Mouse (Mus musculus) ES-Bruce4 (cell line): ENCODE results near the gene Bhlhe40. TPM values are rescaled to one million over a fixed set of nuclear protein-coding genes. Genes with fewer than 3 reads are reported as not detected.

ENCODE experiments used
- H3K27ac ChIP-seq: 2 replicates; pipeline ENCODE4 v1.5.1; 2012; ENCODE audit warnings: low read length, inconsistent platforms; ENCODE audit not compliant: insufficient read depth
- H3K27me3 ChIP-seq: 2 replicates; pipeline ENCODE4 v1.6.1; 2012; ENCODE audit warnings: mild to moderate bottlenecking, low read length, inconsistent platforms; ENCODE audit not compliant: control insufficient read depth, poor library complexity, insufficient read depth, severe bottlenecking
- H3K36me3 ChIP-seq: 2 replicates; pipeline ENCODE4 v1.6.1; 2012; ENCODE audit warnings: inconsistent platforms, mild to moderate bottlenecking, low read length, moderate library complexity; ENCODE audit not compliant: control insufficient read depth, poor library complexity, insufficient read depth, severe bottlenecking
- H3K4me1 ChIP-seq: one replicate; pipeline ENCODE4 v1.8.1; 2011; ENCODE audit warnings: low read length; ENCODE audit not compliant: control insufficient read depth, insufficient read depth
- H3K4me3 ChIP-seq: 2 replicates; pipeline ENCODE4 v1.5.1; 2011; ENCODE audit warnings: low read depth, mild to moderate bottlenecking, low read length
- H3K9ac ChIP-seq: 2 replicates; pipeline ENCODE4 v1.6.1; 2012; ENCODE audit warnings: low read depth, mild to moderate bottlenecking, inconsistent platforms; ENCODE audit not compliant: poor library complexity, severe bottlenecking
- H3K9me3 ChIP-seq: replicated peaks from 2 replicates; pipeline ENCODE4 v1.6.1; 2012; ENCODE audit warnings: mild to moderate bottlenecking, low read length, inconsistent platforms; ENCODE audit not compliant: control insufficient read depth, poor library complexity, insufficient read depth, severe bottlenecking
- CTCF ChIP-seq: IDR thresholded peaks from one replicate; pipeline ENCODE4 v1.8.1; 2011; ENCODE audit warnings: low read depth, low read length
- EP300 ChIP-seq: IDR thresholded peaks from 2 replicates; pipeline ENCODE4 v1.6.1; 2011; ENCODE audit warnings: low read depth, low read length; ENCODE audit not compliant: insufficient read depth
- POLR2A ChIP-seq: IDR thresholded peaks from one replicate; pipeline ENCODE4 v1.8.1; 2011; ENCODE audit warnings: low read length; ENCODE audit not compliant: insufficient read depth
- polyA plus RNA-seq: library from polyadenylated mRNA; stranded (reverse); fragments of >200 nt; gene quantifications from 2 replicates; pipeline ENCODE4 v1.2.4, GENCODE M21; 2011; ENCODE audit warnings: low read depth; ENCODE audit not compliant: missing spikeins, insufficient read depth, insufficient read length

Gene Bhlhe40
- polyA plus RNA-seq, 1 experiment: 39.2 TPM

DNA sequence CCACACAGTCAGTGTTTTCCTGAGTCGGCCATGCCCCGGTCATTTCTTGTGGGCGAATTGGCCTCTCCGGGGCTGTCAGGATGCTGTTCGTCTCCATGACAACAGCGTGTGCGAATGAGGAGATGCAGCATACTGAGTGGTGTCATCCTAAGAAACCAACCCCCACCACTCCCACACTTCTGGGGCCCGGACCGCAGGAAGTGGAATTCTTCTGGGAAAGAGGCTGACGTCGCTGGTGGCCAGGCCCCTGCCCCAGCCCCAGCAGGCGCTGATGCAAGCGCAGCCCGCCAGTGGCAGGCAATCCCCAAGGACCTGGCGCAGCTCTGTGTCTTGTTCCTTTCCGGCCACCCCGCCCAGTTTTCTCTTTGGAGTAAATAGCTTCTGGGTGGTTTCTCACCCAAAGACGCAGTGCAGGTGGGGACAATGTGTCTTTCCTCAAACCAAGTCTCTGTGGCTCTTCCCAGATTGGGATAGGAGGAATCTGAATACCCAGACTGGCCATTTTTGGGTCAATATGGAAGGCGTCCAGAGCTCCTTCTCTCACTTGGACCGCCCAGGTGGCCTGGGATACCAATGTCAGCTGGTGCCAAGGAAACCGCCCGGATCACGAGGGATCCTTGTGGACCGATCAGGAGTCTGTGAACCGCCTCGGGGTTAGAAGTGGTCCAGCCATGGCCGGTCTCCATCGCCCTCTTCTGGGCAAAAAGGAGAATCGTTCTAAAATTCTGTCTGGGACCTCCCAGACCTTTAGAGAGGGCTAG lies 49.2 kb downstream of the Bhlhe40 start:
- TF ChIP-seq POLR2A (no peak), CTCF (peak; percentile 71), EP300 (peak; percentile 86)
- Histone ChIP-seq H3K27ac (peak overlapping the region; percentile 64), H3K36me3 (no peaks in the 10 kb centered on the region), H3K27me3 (no peaks in the 10 kb centered on the region), H3K9me3 (no peaks in the 10 kb centered on the region), H3K9ac (peak overlapping the region; percentile 5; the same call in 1 of the 2 replicates), H3K4me3 (peak overlapping the region; percentile 32), H3K4me1 (peaks cover 5% of the 10 kb centered on the region)

DNA sequence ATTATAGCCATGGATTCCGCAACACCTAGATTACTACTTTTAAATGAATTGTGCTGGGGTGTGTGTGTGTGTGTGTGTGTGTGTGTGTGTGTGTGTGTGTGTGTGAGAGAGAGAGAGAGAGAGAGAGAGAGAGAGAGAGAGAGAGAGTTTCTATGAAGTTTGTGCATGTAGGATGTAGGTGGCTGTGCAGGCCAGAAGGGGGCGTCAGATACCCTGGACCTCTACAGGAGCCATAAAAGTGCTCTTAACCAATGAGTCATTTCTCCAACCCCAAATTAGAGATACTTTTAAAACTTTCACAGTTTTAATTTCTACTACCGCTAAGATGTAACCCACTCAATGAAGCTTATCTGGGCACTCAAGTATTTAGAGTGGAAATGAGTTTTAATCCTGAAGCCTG lies 50.2 kb downstream of the Bhlhe40 start:
- H3K27ac ChIP-seq: no peak overlapping the region
- no peaks in the 10 kb centered on the region for H3K27me3 ChIP-seq
- H3K4me1 ChIP-seq: peaks cover 5% of the 10 kb centered on the region
- no peaks in the 10 kb centered on the region for H3K36me3 ChIP-seq
- no peak for TF ChIP-seq POLR2A
- no peak for TF ChIP-seq EP300
- peak; percentile 60 for TF ChIP-seq CTCF
- H3K9me3 ChIP-seq: no peaks in the 10 kb centered on the region
- H3K9ac ChIP-seq: no peak overlapping the region
- H3K4me3 ChIP-seq: no peak overlapping the region

DNA sequence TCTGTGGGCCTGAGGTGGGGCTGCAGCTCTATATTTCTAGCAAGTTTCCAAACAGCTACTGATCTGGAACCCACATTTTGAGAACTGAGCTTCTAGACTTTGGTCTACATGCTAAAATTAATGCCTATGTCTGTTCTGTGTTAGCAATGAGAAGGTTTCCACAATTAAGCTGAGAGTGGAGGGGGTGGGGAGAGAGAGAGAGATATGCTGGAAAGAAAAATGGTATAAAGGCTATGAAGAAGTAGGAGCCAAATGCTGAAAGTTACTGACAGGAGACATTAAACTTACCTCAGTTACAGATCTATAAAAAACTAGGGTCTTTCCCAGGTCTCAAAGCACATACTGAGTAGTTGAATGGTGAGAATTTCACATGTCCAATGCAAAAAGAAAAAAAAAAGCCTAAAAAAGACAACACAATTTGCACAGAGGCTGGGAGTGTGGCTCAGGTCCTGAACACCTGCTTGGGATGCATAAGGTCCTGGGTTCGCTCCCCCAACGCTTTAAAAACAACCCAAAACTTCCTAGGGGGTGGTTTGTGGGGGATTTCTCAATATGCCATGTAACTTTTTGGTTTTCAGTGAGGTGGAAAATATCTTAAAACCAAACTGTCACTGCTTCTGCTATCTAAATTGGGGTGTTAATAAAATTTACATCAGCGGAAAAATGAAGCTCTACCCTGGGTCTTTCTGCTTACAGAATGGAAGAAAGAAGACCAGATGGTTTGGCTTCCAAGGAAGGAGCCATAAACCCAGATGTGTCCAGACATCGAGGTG lies 50.9 kb downstream of the Bhlhe40 start:
- no peaks in the 10 kb centered on the region for H3K36me3 ChIP-seq
- H3K27me3 ChIP-seq: no peaks in the 10 kb centered on the region
- H3K4me1 ChIP-seq: peaks cover 5% of the 10 kb centered on the region
- H3K9me3 ChIP-seq: no peaks in the 10 kb centered on the region
- TF ChIP-seq EP300 (no peak), POLR2A (no peak), CTCF (no peak)
- no peak overlapping the region for H3K27ac ChIP-seq
- H3K9ac ChIP-seq: no peak overlapping the region
- no peak overlapping the region for H3K4me3 ChIP-seq

DNA sequence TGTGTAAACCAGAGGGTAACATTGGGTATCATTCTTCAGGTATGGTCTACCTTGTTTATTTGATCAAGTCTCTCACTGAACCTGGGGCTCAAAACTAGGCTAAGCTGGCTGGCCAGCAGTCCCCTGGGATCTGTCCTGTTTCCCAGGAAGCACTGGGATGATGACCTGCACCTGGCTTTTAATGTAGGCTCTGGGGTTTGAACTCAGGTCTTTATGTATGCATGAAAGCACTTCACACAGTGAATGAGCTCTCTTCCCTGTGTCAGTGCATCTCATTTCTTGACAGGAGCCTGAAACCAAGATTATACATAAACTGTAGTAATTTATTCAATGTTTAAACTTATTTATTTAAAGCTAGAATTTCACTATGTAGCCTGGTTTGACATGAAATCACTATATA lies 51.7 kb downstream of the Bhlhe40 start:
- H3K27me3 ChIP-seq: no peaks in the 10 kb centered on the region
- TF ChIP-seq CTCF (no peak), POLR2A (no peak), EP300 (no peak)
- H3K4me1 ChIP-seq: peaks cover 5% of the 10 kb centered on the region
- no peak overlapping the region for H3K4me3 ChIP-seq
- no peak overlapping the region for H3K9ac ChIP-seq
- no peak overlapping the region for H3K27ac ChIP-seq
- H3K36me3 ChIP-seq: no peaks in the 10 kb centered on the region
- H3K9me3 ChIP-seq: no peaks in the 10 kb centered on the region

DNA sequence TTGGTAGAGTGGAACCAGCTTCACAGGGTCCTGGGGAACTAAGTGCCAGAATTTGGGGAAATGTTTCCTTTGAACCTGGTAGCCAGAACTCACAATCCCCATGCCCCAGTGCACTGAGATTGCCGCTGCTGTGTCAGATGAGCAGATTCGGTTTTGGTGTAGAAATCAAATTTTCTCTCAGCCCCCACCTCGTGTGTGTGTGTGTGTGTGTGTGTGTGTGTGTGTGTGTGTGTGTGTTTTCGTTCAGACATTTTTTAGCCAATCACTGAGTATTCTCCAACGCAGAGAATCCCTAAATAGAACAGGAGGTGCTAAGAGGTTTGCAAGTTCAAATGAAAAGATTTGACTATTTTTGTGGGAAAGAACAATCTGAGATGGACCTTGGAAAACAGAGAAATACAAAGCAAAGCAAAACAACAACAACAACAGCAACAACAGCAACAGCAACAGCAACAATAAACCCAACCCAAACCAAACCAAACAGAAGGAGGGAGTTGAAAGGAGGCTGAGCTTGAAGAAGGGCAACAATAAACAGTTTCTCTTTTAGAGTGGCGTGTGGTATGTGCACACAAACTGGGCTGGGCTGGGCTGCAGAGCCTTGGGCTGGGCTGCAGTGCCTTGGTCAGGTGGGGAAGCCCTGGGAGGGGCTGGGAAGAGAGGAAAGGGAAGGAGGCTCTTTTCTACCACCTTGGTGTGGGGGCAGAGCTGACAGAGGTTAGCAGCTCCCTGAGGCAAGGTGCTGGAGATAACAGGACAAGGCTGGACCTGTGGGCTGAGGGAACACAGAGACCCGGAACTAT lies 52.9 kb downstream of the Bhlhe40 start:
- no peaks in the 10 kb centered on the region for H3K9me3 ChIP-seq
- H3K4me3 ChIP-seq: no peak overlapping the region
- peaks cover 5% of the 10 kb centered on the region for H3K4me1 ChIP-seq
- no peak for TF ChIP-seq CTCF
- TF ChIP-seq EP300: peak; percentile 53; the same call in 1 of the 2 replicates
- no peaks in the 10 kb centered on the region for H3K27me3 ChIP-seq
- no peak overlapping the region for H3K9ac ChIP-seq
- H3K27ac ChIP-seq: no peak overlapping the region
- H3K36me3 ChIP-seq: no peaks in the 10 kb centered on the region

Other genes with a start within 250 kb of the Bhlhe40 start
- gene Arl8b, start 122.5 kb downstream of the Bhlhe40 start, polyA plus RNA-seq: 82.9 and 83.7 TPM in 2 replicates
- 64.3 and 77.0 TPM in 2 replicates for gene Edem1, start 168.0 kb downstream of the Bhlhe40 start, polyA plus RNA-seq